Mouse (Mus musculus) C2C12 (cell line): Measurements from ENCODE around the gene Trabd2b.

ENCODE experiments used
- CEBPB ChIP-seq: IDR thresholded peaks from one replicate; pipeline ENCODE4 v1.6.1; 2011; ENCODE audit warnings: low read depth, mild to moderate bottlenecking, control low read depth, moderate library complexity
- CTCF ChIP-seq: IDR thresholded peaks from one replicate; pipeline ENCODE4 v1.5.1; 2011; ENCODE audit not compliant: control insufficient read depth, insufficient read depth, insufficient read length
- USF1 ChIP-seq: IDR thresholded peaks from one replicate; pipeline ENCODE4 v1.6.1; 2011; ENCODE audit warnings: low read depth, mild to moderate bottlenecking, control low read depth, moderate library complexity

DNA sequence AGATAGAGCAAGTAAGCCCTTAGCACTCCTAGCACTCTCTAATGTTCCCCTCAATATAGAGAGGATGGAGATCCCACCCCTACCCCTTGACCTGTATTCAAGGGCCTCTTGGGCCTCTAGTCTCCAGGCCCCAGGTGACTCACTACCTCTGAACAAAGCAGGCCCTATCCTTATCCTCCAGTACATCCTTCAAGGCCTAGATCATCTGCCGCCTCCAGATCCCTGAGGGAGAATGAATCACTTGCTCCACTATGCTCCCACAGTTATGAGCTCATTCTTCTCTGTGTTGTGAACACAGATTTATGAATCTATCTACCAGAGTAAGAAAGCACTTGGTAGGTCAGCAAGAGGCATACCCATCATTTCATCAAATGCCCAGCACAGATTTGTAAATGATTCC lies 46.7 kb upstream of the Trabd2b start:
- TF ChIP-seq USF1 (no peak), CTCF (no peak), CEBPB (no peak)
